Mouse (Mus musculus): ENCODE measurements at regions not wholly inside any gene's neighbourhood (a gene's known extent, or its start where the extent isn't known, plus 50 kb on each side); places are given as distances from the start of the nearest gene placed in this dataset.

DNA sequence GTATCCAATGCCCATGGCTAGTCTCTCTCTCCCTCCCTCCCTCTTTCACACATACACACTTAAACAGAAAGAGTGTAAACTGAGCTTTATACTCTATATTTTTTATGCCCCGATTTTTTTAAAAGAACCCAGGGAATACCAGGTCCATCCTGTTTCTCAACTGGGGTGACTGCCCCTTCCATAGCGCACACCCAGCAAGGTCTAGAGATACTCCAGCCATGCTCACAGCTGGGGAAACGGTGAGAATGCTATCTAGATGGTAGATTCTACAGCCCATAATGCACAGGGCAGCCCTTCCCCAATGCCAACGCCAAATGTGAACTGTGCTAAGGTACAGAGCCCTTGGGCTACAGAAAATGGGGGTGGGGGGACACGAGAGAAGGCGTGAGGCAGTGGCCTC, 51.2 kb upstream of the Tln2 start:
- TF ChIP-seq GATA4 (IDR thresholded peaks at IDR 0.05; ENCODE audit: insufficient replicate concordance, low read length), result no peak

- no peak for TF ChIP-seq GATA4 (IDR thresholded peaks at IDR 0.05; ENCODE audit: insufficient replicate concordance, low read length)
Measured at GRCm38 (mm10) chr9:67611676-67612075, 52.2 kb upstream of the Tln2 start.

- TF ChIP-seq GATA4 (IDR thresholded peaks at IDR 0.05; ENCODE audit: insufficient replicate concordance, low read length), result no peak
Measured at GRCm38 (mm10) chr9:67612101-67612500, 52.6 kb upstream of the Tln2 start.

DNA sequence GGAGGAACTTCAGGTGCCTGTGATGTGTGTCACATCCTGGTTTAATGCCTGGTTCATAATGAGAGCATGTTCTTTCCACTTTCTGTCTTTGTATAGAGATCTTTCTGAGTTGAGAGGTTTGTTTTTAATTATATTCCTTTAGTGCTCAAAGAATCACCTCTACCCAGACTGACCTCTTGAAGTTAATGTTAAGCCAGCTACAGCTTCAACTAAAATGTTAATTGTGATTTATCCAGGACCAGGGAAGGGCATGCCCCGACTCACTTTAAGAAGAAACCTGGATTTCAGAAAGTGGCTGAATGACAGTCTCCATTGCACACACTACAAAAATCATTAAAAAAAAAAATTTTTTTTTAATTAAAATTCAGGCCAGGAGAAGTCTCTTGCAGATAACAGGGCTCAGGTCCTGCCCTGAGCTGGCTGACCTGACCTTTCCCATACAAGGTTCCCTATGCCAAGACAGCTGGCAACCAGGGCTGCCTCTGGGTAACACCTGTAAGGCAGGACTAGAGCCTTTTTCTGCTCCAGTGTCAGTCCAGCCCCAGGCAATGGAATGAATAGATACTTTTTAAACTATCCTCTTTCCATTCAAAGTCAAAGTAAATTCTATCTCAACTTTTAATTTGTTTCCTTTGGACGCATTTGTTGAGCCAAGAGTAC, 54.7 kb upstream of the Tln2 start:
- TF ChIP-seq GATA4 (IDR thresholded peaks at IDR 0.05; ENCODE audit: insufficient replicate concordance, low read length), result no peak

GRCm38 (mm10) chr9:67616207-67616606, 56.7 kb upstream of the Tln2 start:
- no peak for TF ChIP-seq GATA4 (IDR thresholded peaks at IDR 0.05; ENCODE audit: insufficient replicate concordance, low read length)

DNA sequence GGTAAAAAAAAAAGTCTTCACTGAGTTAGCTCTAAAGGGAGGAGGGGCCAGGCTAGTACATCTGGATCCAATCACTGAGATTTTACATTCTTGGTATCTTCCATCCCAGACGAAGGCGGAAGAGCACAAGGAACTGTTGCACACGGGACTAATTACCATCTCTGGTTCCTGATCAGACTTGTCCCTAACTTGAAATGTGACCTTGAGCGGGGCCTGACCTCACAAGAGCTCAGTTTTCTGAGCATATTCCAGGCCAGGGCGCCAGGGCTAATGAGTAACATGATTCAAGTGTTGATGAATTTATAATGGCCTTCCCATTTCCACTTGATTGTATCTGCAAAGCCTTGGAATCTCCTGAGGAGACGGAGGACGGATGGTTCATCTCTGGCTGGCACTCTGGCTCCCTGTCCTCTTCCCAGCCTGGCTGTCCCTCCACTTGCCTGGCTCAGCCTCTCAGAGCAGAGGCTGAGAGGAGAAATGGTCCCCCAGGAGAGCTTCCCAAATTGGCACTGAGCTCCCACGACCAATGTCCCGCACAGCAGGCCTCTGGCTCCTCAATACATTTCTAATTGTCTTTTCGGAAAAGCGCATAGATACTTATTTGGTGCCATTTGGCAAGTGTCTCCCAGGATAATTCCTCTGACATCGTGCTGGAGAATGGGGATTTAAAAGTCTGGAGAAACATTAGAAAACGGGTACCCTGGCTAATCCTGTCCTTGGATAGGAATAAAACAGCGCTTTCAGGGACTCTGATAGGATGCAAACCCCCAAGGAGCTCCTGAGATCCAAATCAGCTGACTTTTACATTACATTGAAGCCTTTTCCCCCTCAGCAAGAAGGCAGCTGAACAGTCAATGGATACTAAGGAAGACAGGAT, 58.1 kb upstream of the Tln2 start:
- TF ChIP-seq GATA4 (IDR thresholded peaks at IDR 0.05; ENCODE audit: insufficient replicate concordance, low read length), result no peak; the same call in 1 of the 2 replicates

DNA sequence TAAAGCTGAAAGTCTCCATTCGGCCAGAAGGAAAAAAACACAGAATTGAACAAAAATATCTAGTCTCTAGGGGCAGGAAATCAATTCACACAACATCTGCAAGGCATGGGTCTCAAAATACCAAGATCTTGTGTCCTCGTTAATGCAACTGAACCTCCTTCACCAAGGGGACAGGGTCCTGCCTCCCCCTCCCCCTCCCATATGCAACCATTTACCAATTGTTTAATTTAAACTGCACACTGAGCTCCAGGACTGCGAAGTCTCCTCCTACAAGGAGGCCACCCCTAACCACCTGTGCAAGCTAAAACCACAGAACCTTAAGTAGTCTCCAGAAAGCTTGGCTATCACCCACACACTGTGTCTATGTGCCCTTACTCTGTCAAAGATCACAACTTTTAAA, 61.4 kb upstream of the Tln2 start:
- no peak for TF ChIP-seq GATA4 (IDR thresholded peaks at IDR 0.05; ENCODE audit: insufficient replicate concordance, low read length)

GRCm38 (mm10) chr9:67627196-67627595, 67.7 kb upstream of the Tln2 start:
- TF ChIP-seq GATA4 (IDR thresholded peaks at IDR 0.05; ENCODE audit: insufficient replicate concordance, low read length), result no peak

GRCm38 (mm10) chr9:67629624-67630023, 70.1 kb upstream of the Tln2 start:
- no peak for TF ChIP-seq GATA4 (IDR thresholded peaks at IDR 0.05; ENCODE audit: insufficient replicate concordance, low read length)

DNA sequence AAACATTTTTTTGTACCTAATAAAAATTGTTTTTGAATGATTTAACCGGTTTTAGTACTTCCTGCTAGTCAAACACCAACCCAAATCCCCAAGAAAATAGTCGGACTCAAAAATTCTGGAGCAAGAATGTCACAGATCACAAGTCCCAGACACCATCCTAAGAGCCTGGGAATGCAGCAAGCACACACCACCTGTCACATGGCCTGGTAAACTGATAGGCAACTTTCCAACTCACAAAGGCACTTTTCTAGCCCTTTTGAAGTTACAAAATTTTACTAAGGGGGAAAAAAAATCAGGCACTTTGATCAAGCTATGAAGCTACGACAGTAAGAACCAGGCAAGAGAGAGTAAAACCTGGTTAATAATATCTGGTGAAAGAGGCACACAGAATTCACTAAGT, 70.7 kb upstream of the Tln2 start:
- TF ChIP-seq GATA4 (IDR thresholded peaks at IDR 0.05; ENCODE audit: insufficient replicate concordance, low read length), result peak; percentile 66; the same call in 1 of the 2 replicates

- no peak for TF ChIP-seq GATA4 (IDR thresholded peaks at IDR 0.05; ENCODE audit: insufficient replicate concordance, low read length)
Measured at GRCm38 (mm10) chr9:67631741-67632243, 72.3 kb upstream of the Tln2 start.

DNA sequence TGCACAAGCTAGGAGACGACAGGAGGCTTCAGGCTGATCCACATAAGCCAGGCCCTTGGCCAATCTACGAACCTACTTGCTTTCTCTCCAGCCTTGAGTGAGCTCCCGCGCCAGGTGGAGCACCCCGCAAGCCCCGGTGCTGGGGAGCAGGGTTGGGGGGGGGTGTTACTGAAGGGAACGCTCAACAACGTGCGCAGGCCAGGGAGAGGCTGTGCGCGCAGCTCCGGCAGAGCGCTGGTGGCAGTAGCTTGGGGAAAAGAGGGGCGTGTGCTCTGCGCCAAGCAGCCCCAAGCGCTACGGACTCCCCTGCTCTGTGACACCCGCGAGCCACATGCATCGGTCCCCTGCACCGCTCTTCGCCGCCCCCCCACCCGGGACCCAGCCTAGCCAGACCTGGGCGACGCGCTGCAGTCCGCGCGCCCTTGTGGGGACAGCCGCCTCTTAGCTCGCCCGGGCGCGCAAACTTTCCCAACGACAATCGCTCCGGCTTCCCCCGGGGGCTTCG, 73.1 kb upstream of the Tln2 start:
- no peak for TF ChIP-seq GATA4 (IDR thresholded peaks at IDR 0.05; ENCODE audit: insufficient replicate concordance, low read length)

DNA sequence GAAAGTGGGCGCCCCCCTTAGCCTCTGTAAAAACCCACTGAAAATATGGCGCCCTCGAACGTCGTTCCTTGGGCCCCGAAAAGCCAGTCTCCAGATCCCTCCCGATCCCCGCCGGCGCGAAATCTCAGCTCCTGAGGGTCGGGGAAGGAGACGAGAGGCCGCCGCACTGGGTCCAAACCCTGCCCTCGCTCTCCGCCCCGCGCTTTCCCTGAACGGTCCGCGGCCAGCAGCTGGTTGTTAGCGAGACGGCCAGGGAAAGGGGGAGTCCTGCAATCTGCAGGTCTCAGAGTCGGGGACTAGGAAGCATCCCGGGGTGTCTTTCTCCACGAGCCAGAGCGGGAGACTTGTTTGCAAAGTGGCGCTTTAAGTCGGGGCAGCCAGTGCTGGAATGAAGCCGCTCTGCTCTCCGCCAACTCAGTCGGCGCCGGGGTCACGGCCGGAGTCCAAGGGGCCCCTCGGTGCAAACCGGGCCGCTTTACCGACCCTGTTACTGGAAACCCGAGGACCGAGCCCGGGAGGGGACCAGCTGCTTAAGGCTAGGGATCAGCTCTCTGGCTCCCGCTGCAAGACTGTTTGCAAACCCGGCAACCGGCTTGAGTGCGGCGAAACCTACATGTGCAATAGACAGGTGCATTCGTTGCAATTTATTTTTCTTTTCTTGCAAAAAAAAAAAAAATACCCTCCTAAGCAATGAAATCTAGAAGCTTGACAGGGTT, 73.7 kb upstream of the Tln2 start:
- TF ChIP-seq GATA4 (IDR thresholded peaks at IDR 0.05; ENCODE audit: insufficient replicate concordance, low read length), result no peak

DNA sequence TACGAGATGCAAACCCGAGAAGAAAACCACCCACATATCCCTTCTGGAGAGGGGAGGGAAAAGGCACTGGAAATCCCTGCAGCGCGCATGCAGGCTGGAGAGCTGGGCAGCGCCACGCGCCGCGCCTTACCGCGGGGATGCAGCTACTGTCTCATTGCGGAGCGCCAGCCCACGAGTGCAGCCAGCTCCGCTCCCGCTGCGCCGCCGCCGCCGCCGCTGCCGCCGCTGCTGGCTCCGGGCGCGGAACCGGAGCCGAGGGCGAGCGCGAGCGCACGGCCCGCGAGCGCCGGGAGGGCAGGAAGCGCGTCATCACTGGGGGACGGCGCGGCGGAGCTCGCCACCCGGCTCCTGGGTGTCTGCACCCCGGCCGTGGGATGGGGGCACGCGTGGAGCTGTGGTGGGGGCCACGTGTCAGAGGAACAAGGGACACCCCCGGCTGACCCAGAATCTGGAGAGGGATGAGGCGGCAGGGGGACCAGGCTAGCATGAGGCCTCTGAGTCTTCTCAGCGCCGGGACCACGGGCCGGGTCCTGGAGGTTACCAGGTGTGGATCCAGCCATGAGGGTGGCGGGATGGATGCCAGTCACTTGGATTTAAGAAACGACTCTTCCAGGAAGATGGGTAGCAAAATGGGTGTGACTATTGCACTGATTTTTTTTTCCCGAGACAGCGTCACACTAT, 74.4 kb upstream of the Tln2 start:
- no peak for TF ChIP-seq GATA4 (IDR thresholded peaks at IDR 0.05; ENCODE audit: insufficient replicate concordance, low read length)

DNA sequence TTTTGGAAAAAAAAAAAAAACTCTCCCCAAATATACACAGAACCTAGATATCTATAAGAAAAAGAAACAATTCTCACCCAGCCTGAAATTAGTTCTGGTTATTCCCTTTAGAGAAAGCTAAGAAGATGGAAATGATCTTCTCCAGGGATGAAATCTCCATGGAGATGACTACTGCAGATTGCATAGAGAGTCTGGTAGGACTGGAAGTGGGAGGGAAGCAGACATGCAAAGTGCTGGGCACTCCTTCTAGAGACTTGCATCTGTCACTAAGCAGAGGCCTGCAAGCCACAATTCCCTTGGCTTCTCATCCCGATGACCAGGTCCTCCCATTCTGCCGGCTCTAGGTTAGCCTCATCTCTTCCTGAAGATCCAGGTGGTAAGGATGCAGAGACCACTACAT, 87.3 kb upstream of the Tln2 start:
- no peak for TF ChIP-seq GATA4 (IDR thresholded peaks at IDR 0.05; ENCODE audit: insufficient replicate concordance, low read length)

All from liver, adult (tissue).